Mouse (Mus musculus) stomach, postnatal 0 days (tissue): ENCODE measurements at regions not wholly inside any gene's neighbourhood (a gene's known extent, or its start where the extent isn't known, plus 50 kb on each side); places are given as distances from the start of the nearest gene placed in this dataset.
A peak's percentile ranks its signal among the peaks of the same experiment; 100 is the strongest.

Experiments used
- ATAC-seq: fragments of 200-750 bp; cut with Nextera tagmentation; 2 replicates; pipeline ENCODE4 v1.8.0; 2017; ENCODE audit not compliant: low FRiP score, low TSS enrichment
- DNase-seq: peaks from one replicate; pipeline ENCODE4 v3.0.0-alpha.2; 2016; ENCODE audit warnings: low spot score
- H3K27ac ChIP-seq: fragments of 300-500 bp; sonication (generic); replicated peaks from 2 replicates; pipeline ENCODE4 v1.5.1; 2014; ENCODE audit warnings: mild to moderate bottlenecking, control low read depth
- H3K27me3 ChIP-seq: fragments of 300-500 bp; sonication (generic); 2 replicates; pipeline ENCODE4 v1.6.1; 2014; ENCODE audit warnings: low read length; ENCODE audit not compliant: control insufficient read depth, insufficient read depth
- H3K36me3 ChIP-seq: fragments of 300-500 bp; sonication (generic); 2 replicates; pipeline ENCODE4 v1.6.1; 2014; ENCODE audit warnings: low read length, mixed read lengths; ENCODE audit not compliant: control insufficient read depth, insufficient read depth
- H3K4me1 ChIP-seq: fragments of 300-500 bp; sonication (generic); replicated peaks from 2 replicates; pipeline ENCODE4 v1.6.1; 2014; ENCODE audit warnings: antibody characterized with exemption; ENCODE audit not compliant: control insufficient read depth, insufficient read depth
- H3K4me2 ChIP-seq: fragments of 300-500 bp; sonication (generic); replicated peaks from 2 replicates; pipeline ENCODE4 v1.6.1; 2014; ENCODE audit warnings: low read depth, mild to moderate bottlenecking, control low read depth, moderate library complexity
- H3K4me3 ChIP-seq: fragments of 300-500 bp; sonication (generic); 2 replicates; pipeline ENCODE4 v1.5.1; 2014; ENCODE audit warnings: low read depth, low read length, control low read depth
- H3K9ac ChIP-seq: fragments of 300-500 bp; sonication (generic); 2 replicates; pipeline ENCODE4 v1.6.1; 2014; ENCODE audit warnings: mild to moderate bottlenecking, low read length, control low read depth, mixed read lengths
- H3K9me3 ChIP-seq: fragments of 300-500 bp; sonication (generic); 2 replicates; pipeline ENCODE4 v1.6.1; 2016; ENCODE audit warnings: low read length; ENCODE audit not compliant: control insufficient read depth
- CTCF ChIP-seq: IDR thresholded peaks from 2 replicates; pipeline ENCODE4 v1.5.1; 2016; ENCODE audit warnings: antibody characterized with exemption, low read depth, mild to moderate bottlenecking, moderate library complexity
- EP300 ChIP-seq: optimal IDR thresholded peaks from 2 replicates; pipeline ENCODE3; 2016; ENCODE audit warnings: antibody characterized with exemption
- WGBS: fragments of 180-500 bp; shearing (Covaris S2); extraction: QIAGEN DNeasy Blood & Tissue Kit; methylation state at CpG from one replicate; pipeline ENCODE4 v1.1.7; 2014; 5-methylcytosine and 5-hydroxymethylcytosine counted together

DNA sequence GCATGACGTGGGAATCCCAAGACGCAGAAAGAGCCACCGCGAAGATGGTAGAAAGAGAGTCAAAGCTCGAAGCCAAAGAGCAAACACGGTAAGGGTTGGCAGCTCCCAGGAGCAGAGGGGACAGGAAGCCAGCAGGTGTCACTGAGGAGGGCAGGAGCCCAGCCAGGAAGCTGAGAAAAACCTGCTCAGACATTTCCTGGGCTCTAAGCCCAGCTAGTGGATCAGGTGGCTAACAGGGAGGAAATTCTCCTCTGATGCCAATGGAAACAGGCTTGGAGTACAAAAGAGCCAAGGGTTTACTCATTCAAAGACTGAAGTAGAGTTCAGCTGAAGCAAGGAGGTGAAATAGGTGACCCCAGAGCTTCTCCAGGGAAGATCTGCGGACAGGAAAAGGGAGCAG lies 368.9 kb downstream of the Nkx6-1 start:
- no peak for ATAC-seq
- Histone ChIP-seq H3K9ac (no peak overlapping the region), H3K36me3 (no peaks in the 10 kb centered on the region), H3K27ac (no peak overlapping the region), H3K27me3 (no peaks in the 10 kb centered on the region), H3K4me1 (no peaks in the 10 kb centered on the region), H3K9me3 (no peaks in the 10 kb centered on the region), H3K4me3 (no peak overlapping the region), H3K4me2 (no peak overlapping the region)
- 59% methylated on average over 7 of the region's 7 CpGs for WGBS
- DNase-seq = no peak
- TF ChIP-seq CTCF (peak; percentile 22; the same call in 1 of the 2 replicates), EP300 (no peak)

DNA sequence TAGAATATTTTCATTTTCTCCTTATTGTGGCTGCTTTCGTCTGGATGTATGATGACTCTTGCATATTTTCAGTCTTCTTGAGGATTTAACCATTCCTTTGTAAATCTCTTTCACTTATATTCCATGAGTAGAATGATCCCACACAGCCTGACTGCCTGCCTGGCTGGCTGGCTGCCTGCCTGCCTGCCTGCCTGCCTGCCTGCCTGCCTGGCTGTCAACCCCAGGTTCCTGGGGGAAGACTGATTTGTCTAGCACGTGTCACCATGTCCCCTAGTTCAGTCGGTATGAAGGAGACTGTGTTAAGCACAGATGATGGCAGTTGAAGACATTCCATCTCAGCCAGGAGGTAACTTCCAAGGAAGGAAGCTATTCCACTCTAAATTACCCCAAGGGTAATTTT lies 370.8 kb downstream of the Nkx6-1 start:
- Histone ChIP-seq H3K4me2 (no peak overlapping the region), H3K36me3 (no peaks in the 10 kb centered on the region), H3K27me3 (no peaks in the 10 kb centered on the region), H3K27ac (no peak overlapping the region), H3K4me3 (no peak overlapping the region), H3K9me3 (no peaks in the 10 kb centered on the region), H3K4me1 (no peaks in the 10 kb centered on the region), H3K9ac (no peak overlapping the region)
- 34% methylated on average over 3 of the region's 3 CpGs for WGBS
- ATAC-seq (no peak), DNase-seq (no peak)
- no peak for TF ChIP-seq CTCF
- TF ChIP-seq EP300 = no peak

DNA sequence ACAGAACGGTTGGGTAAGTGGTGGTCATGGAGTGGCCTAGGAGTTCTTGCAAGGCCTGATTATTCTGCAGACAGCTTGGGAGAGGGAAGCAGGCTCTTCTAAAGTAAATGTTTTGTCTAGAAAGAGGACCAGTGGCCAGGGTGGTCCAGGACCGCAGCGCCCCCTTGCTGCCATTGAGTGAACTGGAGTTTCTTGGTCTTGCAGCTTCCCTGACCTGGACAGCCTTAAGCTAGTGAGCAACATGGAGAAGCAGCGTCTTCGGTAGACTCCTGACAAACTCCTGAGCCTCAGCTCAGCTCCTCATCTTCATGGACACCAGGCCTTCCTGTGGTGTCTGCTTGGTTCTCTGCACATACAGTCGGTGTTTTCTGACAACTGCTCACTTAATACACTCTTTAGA lies 376.4 kb downstream of the Nkx6-1 start:
- Histone ChIP-seq H3K9me3 (no peaks in the 10 kb centered on the region), H3K27me3 (no peaks in the 10 kb centered on the region), H3K27ac (no peak overlapping the region), H3K36me3 (no peaks in the 10 kb centered on the region), H3K4me1 (no peaks in the 10 kb centered on the region), H3K4me3 (no peak overlapping the region), H3K4me2 (no peak overlapping the region), H3K9ac (no peak overlapping the region)
- ATAC-seq (no peak), DNase-seq (peak; percentile 27)
- WGBS = 62% methylated on average over 6 of the region's 6 CpGs
- no peak for TF ChIP-seq EP300
- TF ChIP-seq CTCF = peak; percentile 69

DNA sequence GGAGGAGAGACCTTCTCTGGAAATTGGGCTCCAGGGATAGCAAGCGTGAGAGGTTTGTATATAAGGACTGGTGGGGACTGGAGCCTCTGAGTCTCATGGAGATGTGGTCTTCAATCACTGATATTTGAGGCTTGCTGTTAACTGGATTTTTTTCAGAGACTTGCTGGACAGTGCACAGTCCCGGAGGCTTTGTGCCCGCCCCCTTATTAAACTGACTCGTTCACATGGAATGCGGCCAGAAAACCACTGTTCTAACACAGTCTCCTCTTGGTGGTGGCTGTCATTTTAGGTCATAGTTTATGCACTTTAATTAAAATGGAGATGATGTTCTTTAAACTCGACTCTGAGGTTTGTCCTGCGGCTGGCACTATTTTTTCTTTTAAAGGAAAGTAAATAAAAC lies 378.9 kb downstream of the Nkx6-1 start:
- Histone ChIP-seq H3K9ac (no peak overlapping the region), H3K4me1 (no peaks in the 10 kb centered on the region), H3K27me3 (no peaks in the 10 kb centered on the region), H3K27ac (no peak overlapping the region), H3K36me3 (no peaks in the 10 kb centered on the region), H3K9me3 (no peaks in the 10 kb centered on the region), H3K4me2 (no peak overlapping the region), H3K4me3 (no peak overlapping the region)
- ATAC-seq (no peak), DNase-seq (no peak)
- 37% methylated on average over 7 of the region's 7 CpGs for WGBS
- no peak for TF ChIP-seq EP300
- no peak for TF ChIP-seq CTCF

DNA sequence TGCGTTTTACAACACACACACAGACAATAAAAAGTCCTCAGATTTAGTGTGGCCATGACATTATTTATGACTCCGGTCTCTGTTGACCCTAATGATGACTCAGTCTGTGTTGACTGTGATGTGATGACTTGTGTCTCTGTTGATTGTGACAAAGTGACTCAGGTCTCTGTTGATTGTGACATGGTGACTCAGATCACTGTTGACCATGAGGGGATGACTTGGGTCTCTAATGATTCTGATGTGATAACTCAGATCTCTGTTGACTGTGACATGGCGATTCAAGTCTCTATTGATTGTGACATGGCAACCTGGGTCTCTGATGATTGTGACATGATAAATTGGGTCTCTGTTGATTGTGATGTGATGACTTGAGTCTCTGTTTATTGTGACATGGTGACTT lies 405.0 kb downstream of the Gpat3 start:
- Histone ChIP-seq H3K36me3 (no peaks in the 10 kb centered on the region), H3K4me3 (no peak overlapping the region), H3K27ac (no peak overlapping the region), H3K9ac (no peak overlapping the region), H3K27me3 (no peaks in the 10 kb centered on the region), H3K9me3 (no peaks in the 10 kb centered on the region), H3K4me1 (no peaks in the 10 kb centered on the region), H3K4me2 (no peak overlapping the region)
- TF ChIP-seq EP300 = no peak
- TF ChIP-seq CTCF = no peak
- DNase-seq (no peak), ATAC-seq (no peak)
- WGBS = 92% methylated on average over 3 of the region's 3 CpGs

DNA sequence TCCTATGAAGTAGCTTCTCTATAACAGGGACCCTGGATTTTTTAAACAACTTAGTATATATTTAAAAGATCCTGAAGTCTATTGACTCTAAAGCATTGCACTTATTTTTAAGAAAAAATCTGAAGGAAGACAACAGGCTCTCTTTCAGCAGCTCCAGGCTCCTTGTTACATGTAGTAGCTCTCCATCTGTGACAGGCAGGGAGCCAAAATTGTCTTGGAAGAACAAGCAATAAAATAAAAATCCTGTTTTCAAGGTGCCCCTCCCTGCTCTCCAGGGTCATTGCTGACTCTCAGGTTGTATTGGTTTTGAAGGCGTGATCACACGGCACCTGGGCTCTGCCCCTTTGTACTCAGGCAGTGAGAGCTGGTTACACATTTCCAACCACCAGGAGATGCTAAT lies 397.1 kb downstream of the Gpat3 start:
- Histone ChIP-seq H3K4me1 (no peaks in the 10 kb centered on the region), H3K27ac (no peak overlapping the region), H3K9ac (no peak overlapping the region), H3K27me3 (no peaks in the 10 kb centered on the region), H3K4me2 (no peak overlapping the region), H3K36me3 (no peaks in the 10 kb centered on the region), H3K4me3 (no peak overlapping the region), H3K9me3 (no peaks in the 10 kb centered on the region)
- TF ChIP-seq EP300 (no peak), CTCF (0 out of 2 replicates have a peak, but pooled peaks have one; percentile 6)
- ATAC-seq (no peak), DNase-seq (no peak)
- 54% methylated on average over 2 of the region's 2 CpGs for WGBS
